Mouse (Mus musculus): ENCODE measurements at regions not wholly inside any gene's neighbourhood (a gene's known extent, or its start where the extent isn't known, plus 50 kb on each side); places are given as distances from the start of the nearest gene placed in this dataset.

DNA sequence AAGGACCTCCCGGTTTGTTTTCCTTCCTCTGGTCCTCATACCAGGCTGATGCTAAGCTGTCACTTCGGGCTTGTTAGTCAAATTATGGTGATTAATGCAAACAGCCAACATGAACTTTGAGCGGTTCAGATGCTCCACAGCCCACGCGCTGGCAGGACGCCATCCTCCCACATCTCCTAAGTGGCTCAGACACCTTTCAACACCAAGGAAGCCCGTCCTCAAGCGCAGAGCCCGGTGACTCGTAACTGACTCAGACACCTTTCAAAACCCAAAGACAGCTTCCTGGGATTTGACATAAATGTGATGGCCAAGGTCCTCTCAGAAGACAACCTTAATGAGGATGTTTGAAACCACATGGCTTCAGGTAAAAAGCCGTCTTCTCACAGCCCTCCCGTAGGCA, 121.7 kb upstream of the Cmc1 start:
- no peaks in the 10 kb centered on the region for H3K36me3 ChIP-seq (replicated peaks; ENCODE audit: insufficient read depth, low read length)
- no peak overlapping the region for H3K4me3 ChIP-seq (ENCODE audit: low read depth, low read length)
- H3K9me3 ChIP-seq (ENCODE audit: low read length): no peaks in the 10 kb centered on the region
- TF ChIP-seq EP300 (IDR thresholded peaks at IDR 0.05; ENCODE audit: low read depth): no peak
- no peak for TF ChIP-seq CTCF (IDR thresholded peaks at IDR 0.05; ENCODE audit: low read depth)
- H3K4me2 ChIP-seq (ENCODE audit: low read depth, low read length): no peak overlapping the region
- WGBS (ENCODE audit: insufficient replicate concordance): 69% methylated on average over 12 of the region's 12 CpGs
- H3K27ac ChIP-seq (ENCODE audit: low read depth): no peak overlapping the region
- no peak overlapping the region for H3K9ac ChIP-seq (replicated peaks)
- H3K27me3 ChIP-seq (ENCODE audit: insufficient read depth, low read length): no peaks in the 10 kb centered on the region
- H3K4me1 ChIP-seq (ENCODE audit: insufficient read depth): no peaks in the 10 kb centered on the region
- DNase-seq: no peak
- no peak for ATAC-seq

DNA sequence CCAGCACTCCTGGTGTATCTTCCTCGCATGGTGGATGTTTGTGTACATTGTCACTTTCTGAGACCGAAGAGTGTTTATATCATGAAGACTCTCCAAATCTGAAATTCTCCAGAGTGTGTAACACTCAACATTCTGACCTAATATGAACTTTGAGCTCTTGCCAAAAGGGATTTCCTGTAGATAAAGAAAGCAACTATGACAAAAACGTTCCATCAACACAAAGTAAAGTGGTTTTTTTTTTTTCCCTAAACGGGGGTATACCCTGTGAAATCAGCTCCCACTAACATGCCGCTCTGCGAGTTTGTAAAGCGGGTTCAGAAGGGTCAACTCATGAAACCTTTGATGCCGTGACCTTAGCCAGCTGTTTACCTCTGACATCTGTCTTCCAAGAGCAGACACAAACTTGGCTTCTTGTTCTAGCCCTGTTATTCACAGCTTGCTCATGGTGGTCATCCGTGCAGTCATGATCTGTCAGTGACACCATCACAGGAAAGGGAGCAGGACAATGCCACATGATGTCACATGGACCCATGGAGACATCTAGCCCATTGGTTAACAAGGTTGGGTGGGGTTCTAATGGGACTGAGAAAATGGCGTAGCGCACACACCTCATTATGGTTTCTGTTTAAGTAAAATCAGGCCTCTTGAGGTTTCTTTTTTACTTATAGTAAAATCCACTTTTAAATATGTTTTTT, 122.9 kb upstream of the Cmc1 start:
- DNase-seq (no peak), ATAC-seq (no peak)
- H3K4me3 ChIP-seq (ENCODE audit: low read depth, low read length): no peak overlapping the region
- H3K27ac ChIP-seq (ENCODE audit: low read depth): no peak overlapping the region
- no peaks in the 10 kb centered on the region for H3K9me3 ChIP-seq (ENCODE audit: low read length)
- no peak overlapping the region for H3K9ac ChIP-seq (replicated peaks)
- TF ChIP-seq EP300 (IDR thresholded peaks at IDR 0.05; ENCODE audit: low read depth): no peak
- no peak for TF ChIP-seq CTCF (IDR thresholded peaks at IDR 0.05; ENCODE audit: low read depth)
- WGBS (ENCODE audit: insufficient replicate concordance): 61% methylated on average over 11 of the region's 11 CpGs
- no peaks in the 10 kb centered on the region for H3K4me1 ChIP-seq (ENCODE audit: insufficient read depth)
- H3K27me3 ChIP-seq (ENCODE audit: insufficient read depth, low read length): no peaks in the 10 kb centered on the region
- H3K36me3 ChIP-seq (replicated peaks; ENCODE audit: insufficient read depth, low read length): no peaks in the 10 kb centered on the region
- no peak overlapping the region for H3K4me2 ChIP-seq (ENCODE audit: low read depth, low read length)

DNA sequence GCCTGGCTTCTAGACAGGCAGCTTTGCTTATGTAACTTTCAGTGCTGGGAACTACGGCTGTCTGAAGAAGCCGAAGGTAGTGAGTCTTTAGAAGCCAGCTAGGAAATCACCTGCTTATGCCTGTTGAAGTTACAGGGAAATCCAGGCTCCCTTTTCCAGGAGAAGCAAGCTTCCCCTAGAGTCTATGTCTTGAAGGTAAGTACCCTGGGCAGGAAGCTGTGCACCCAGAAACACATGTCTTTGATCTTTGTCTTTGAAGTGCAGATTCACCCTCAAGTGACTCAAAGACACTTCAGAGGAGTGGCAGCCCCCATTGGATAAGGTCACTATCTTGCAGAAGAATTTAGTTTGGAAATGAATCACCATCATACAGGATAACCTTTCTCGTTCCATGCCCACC, 135.5 kb upstream of the Cmc1 start:
- no peak for ATAC-seq
- TF ChIP-seq CTCF (IDR thresholded peaks at IDR 0.05; ENCODE audit: low read depth): no peak
- no peak for TF ChIP-seq EP300 (IDR thresholded peaks at IDR 0.05; ENCODE audit: low read depth)
- Histone ChIP-seq H3K4me3 (ENCODE audit: low read depth, low read length) (no peak overlapping the region), H3K27ac (ENCODE audit: low read depth) (no peak overlapping the region), H3K36me3 (replicated peaks; ENCODE audit: insufficient read depth, low read length) (no peaks in the 10 kb centered on the region), H3K9ac (replicated peaks) (no peak overlapping the region), H3K9me3 (ENCODE audit: low read length) (no peaks in the 10 kb centered on the region), H3K4me1 (ENCODE audit: insufficient read depth) (no peaks in the 10 kb centered on the region), H3K27me3 (ENCODE audit: insufficient read depth, low read length) (no peaks in the 10 kb centered on the region), H3K4me2 (ENCODE audit: low read depth, low read length) (no peak overlapping the region)
- DNase-seq: no peak
- WGBS (ENCODE audit: insufficient replicate concordance): 47% methylated on average over 3 of the region's 3 CpGs

DNA sequence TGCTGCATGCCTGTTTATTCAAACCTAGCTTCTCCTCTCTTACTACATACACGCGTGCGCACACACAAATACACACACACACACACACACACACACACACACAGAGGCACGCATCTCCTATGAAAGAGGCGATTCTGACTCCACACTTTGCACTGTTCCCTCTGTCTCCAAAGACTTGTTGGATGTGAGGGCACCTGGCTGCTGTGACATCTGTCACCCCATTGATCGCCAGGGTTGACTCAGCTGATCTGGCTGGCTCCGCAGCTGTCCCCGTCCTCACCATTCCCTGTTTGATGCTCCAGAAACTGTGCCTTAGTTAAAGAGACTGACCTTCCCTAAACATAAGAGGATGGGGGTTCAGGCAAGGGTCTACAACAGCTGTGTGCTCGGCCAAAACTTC, 137.6 kb upstream of the Cmc1 start:
- TF ChIP-seq CTCF (IDR thresholded peaks at IDR 0.05; ENCODE audit: low read depth) (no peak), EP300 (IDR thresholded peaks at IDR 0.05; ENCODE audit: low read depth) (no peak)
- Histone ChIP-seq H3K9ac (replicated peaks) (no peak overlapping the region), H3K4me3 (ENCODE audit: low read depth, low read length) (no peak overlapping the region), H3K9me3 (ENCODE audit: low read length) (no peaks in the 10 kb centered on the region), H3K36me3 (replicated peaks; ENCODE audit: insufficient read depth, low read length) (no peaks in the 10 kb centered on the region), H3K27ac (ENCODE audit: low read depth) (no peak overlapping the region), H3K4me2 (ENCODE audit: low read depth, low read length) (no peak overlapping the region), H3K4me1 (ENCODE audit: insufficient read depth) (no peaks in the 10 kb centered on the region), H3K27me3 (ENCODE audit: insufficient read depth, low read length) (no peaks in the 10 kb centered on the region)
- ATAC-seq: no peak
- 74% methylated on average over 9 of the region's 9 CpGs for WGBS (ENCODE audit: insufficient replicate concordance)
- no peak for DNase-seq

DNA sequence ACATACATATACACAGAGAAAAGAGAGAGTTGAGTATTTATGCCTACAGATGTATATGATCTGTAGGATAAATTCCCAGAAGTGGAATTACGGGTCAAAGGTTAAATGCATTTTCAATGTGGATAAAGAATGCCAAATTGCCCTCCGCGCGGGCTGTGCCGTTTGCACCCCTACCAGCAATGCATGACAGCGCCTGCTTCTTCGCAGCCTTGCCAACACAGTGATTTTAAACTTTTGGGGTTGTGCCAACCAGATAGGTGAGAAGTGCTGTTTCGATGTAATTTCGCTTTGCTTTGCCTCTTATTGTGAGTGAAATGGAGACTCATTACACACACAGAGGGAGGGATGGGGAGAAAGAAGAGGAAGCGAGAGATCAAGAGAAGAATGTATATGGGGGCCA, 142.9 kb upstream of the Cmc1 start:
- no peaks in the 10 kb centered on the region for H3K4me1 ChIP-seq (ENCODE audit: insufficient read depth)
- no peak overlapping the region for H3K4me3 ChIP-seq (ENCODE audit: low read depth, low read length)
- H3K27ac ChIP-seq (ENCODE audit: low read depth): no peak overlapping the region
- no peak for ATAC-seq
- no peak overlapping the region for H3K4me2 ChIP-seq (ENCODE audit: low read depth, low read length)
- no peaks in the 10 kb centered on the region for H3K36me3 ChIP-seq (replicated peaks; ENCODE audit: insufficient read depth, low read length)
- WGBS (ENCODE audit: insufficient replicate concordance): 82% methylated on average over 10 of the region's 10 CpGs
- TF ChIP-seq CTCF (IDR thresholded peaks at IDR 0.05; ENCODE audit: low read depth) (no peak), EP300 (IDR thresholded peaks at IDR 0.05; ENCODE audit: low read depth) (no peak)
- H3K9ac ChIP-seq (replicated peaks): no peak overlapping the region
- no peaks in the 10 kb centered on the region for H3K9me3 ChIP-seq (ENCODE audit: low read length)
- DNase-seq: no peak
- H3K27me3 ChIP-seq (ENCODE audit: insufficient read depth, low read length): no peaks in the 10 kb centered on the region

DNA sequence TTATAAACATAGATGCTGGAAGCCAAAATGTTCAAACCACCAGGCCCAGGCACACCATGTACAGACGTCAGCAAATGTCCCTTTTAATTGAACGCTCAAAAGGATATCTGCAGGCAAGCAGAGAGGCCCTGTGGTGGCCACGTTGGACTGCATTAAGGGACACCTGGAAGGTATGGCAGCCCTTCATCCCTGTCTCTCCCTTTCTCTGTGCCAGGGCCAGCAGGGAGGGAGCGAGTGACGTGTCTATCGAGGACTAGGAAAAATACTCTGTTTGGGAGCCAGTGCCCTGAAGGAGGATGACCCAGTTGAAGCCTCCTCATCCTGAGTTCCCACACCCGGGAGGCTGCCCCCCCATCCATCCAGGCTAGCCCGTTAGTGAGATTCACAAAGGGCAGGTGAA, 144.0 kb upstream of the Cmc1 start:
- no peak overlapping the region for H3K27ac ChIP-seq (ENCODE audit: low read depth)
- no peak overlapping the region for H3K9ac ChIP-seq (replicated peaks)
- ATAC-seq (no peak), DNase-seq (no peak)
- no peak for TF ChIP-seq EP300 (IDR thresholded peaks at IDR 0.05; ENCODE audit: low read depth)
- TF ChIP-seq CTCF (IDR thresholded peaks at IDR 0.05; ENCODE audit: low read depth): no peak
- 67% methylated on average over 8 of the region's 8 CpGs for WGBS (ENCODE audit: insufficient replicate concordance)
- H3K4me2 ChIP-seq (ENCODE audit: low read depth, low read length): no peak overlapping the region
- H3K9me3 ChIP-seq (ENCODE audit: low read length): no peaks in the 10 kb centered on the region
- no peak overlapping the region for H3K4me3 ChIP-seq (ENCODE audit: low read depth, low read length)
- no peaks in the 10 kb centered on the region for H3K36me3 ChIP-seq (replicated peaks; ENCODE audit: insufficient read depth, low read length)
- H3K4me1 ChIP-seq (ENCODE audit: insufficient read depth): no peaks in the 10 kb centered on the region
- H3K27me3 ChIP-seq (ENCODE audit: insufficient read depth, low read length): no peaks in the 10 kb centered on the region
